Mouse (Mus musculus) embryo, embryonic 11.5 days (tissue): Measurements from ENCODE around the gene Tns2.

ENCODE experiments used
- DNase-seq: peaks from one replicate; pipeline ENCODE4 v3.0.0-alpha.2; 2012; ENCODE audit warnings: low read depth, low spot score

Gene Tns2

GRCm38 (mm10) chr15:102108651-102109525 lies 8.7 kb downstream of the Tns2 start:
- no peak for DNase-seq

- DNase-seq = no peak
Measured at GRCm38 (mm10) chr15:102110271-102110670, 10.1 kb downstream of the Tns2 start.

- DNase-seq = no peak
Measured at GRCm38 (mm10) chr15:102110701-102111494, 10.7 kb downstream of the Tns2 start.

- no peak for DNase-seq
Measured at GRCm38 (mm10) chr15:102111495-102111829, 11.2 kb downstream of the Tns2 start.

- DNase-seq = no peak
Measured at GRCm38 (mm10) chr15:102112181-102112580, 12.0 kb downstream of the Tns2 start.

- no peak for DNase-seq
Measured at GRCm38 (mm10) chr15:102112827-102113226, 12.6 kb downstream of the Tns2 start.

- no peak for DNase-seq
Measured at GRCm38 (mm10) chr15:102113674-102114073, 13.5 kb downstream of the Tns2 start.

- no peak for DNase-seq
Measured at GRCm38 (mm10) chr15:102114651-102115260, 14.5 kb downstream of the Tns2 start.

- no peak for DNase-seq
Measured at GRCm38 (mm10) chr15:102115731-102116231, 15.6 kb downstream of the Tns2 start.

GRCm38 (mm10) chr15:102116753-102117415 lies 16.7 kb downstream of the Tns2 start:
- DNase-seq = no peak

GRCm38 (mm10) chr15:102117461-102118443 lies 17.5 kb downstream of the Tns2 start:
- no peak for DNase-seq

GRCm38 (mm10) chr15:102118591-102118990 lies 18.4 kb downstream of the Tns2 start:
- DNase-seq = no peak

- DNase-seq = no peak
Measured at GRCm38 (mm10) chr15:102119121-102119830, 19.1 kb downstream of the Tns2 start.

GRCm38 (mm10) chr15:102119831-102120170 lies 19.6 kb downstream of the Tns2 start:
- DNase-seq = no peak

GRCm38 (mm10) chr15:102120530-102120929 lies 20.3 kb downstream of the Tns2 start:
- no peak for DNase-seq

GRCm38 (mm10) chr15:102126303-102126702 lies 26.1 kb downstream of the Tns2 start:
- no peak for DNase-seq

- DNase-seq = no peak
Measured at GRCm38 (mm10) chr15:102133314-102133713, 33.1 kb downstream of the Tns2 start.

GRCm38 (mm10) chr15:102134709-102135108 lies 34.5 kb downstream of the Tns2 start:
- no peak for DNase-seq

- no peak for DNase-seq
Measured at GRCm38 (mm10) chr15:102135522-102136128, 35.4 kb downstream of the Tns2 start.
